Mouse (Mus musculus): Measurements from ENCODE around the gene Hist1h2bf.
A peak's percentile ranks its signal among the peaks of the same experiment; 100 is the strongest.
"Not testable (repeated sequence)": the region's sequence is repeated elsewhere in the genome, so short reads cannot be mapped to it uniquely, and the experiment has no call there.

Hist1h2bf gene

DNA sequence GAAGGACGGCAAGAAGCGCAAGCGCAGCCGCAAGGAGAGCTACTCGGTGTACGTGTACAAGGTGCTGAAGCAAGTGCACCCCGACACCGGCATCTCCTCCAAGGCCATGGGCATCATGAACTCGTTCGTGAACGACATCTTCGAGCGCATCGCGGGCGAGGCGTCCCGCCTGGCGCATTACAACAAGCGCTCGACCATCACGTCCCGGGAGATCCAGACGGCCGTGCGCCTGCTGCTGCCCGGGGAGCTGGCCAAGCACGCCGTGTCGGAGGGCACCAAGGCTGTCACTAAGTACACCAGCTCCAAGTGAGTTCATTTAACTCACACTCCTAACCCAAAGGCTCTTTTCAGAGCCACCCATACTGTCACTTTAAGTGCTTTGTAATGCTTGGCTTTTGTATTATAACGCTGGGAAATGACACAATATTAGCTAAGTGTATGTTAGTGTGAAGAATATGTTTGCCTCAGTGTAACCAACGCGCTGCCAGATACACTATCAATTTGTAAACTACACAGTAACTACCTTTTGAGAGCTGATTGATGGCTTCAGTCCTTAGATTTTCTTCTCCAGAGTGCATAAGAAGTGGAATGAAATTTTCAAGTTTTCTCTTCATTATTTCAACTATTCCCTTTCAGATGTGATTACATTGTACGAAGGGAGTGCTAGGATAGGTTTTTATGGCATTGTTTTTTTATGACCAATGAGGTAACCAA lies 2.3 kb downstream of the Hist1h2bf start:
- ATAC-seq (ENCODE audit: low TSS enrichment): not testable (repeated sequence)

- ATAC-seq (ENCODE audit: low TSS enrichment): peak; percentile 96
Observed at GRCm38 (mm10) chr13:23571022-23571503, 2.9 kb downstream of the Hist1h2bf start, which contains the start of the genes Hist1h2ae and Hist1h2bg. Hist1h2ae (minus strand) TSS chr13:23571220. Hist1h2bg (plus strand) TSS chr13:23571396.

GRCm38 (mm10) chr13:23570261-23571021 lies 3.6 kb downstream of the Hist1h2bf start:
- ATAC-seq (ENCODE audit: low TSS enrichment): not testable (repeated sequence)

DNA sequence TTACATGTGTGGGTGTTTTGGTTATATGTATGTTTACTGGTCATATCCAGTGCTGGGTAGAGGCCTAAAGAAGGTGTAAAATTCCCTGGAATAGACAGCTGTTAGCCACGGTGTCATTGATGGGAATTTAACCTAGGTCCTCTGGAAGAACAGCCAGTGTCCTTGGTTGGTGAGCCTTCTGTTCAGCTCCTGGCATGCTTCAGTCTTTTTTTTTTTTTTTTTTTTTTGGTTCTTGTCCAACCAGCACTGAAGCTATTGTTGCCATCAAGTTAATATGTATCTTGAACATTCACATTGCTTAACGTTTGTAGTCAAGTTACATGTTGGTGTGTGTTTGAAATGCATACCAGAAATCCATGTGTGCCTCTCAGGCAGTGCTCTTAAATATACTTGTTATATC lies 9.5 kb downstream of the Hist1h2bf start:
- ATAC-seq (ENCODE audit: low TSS enrichment): no peak

DNA sequence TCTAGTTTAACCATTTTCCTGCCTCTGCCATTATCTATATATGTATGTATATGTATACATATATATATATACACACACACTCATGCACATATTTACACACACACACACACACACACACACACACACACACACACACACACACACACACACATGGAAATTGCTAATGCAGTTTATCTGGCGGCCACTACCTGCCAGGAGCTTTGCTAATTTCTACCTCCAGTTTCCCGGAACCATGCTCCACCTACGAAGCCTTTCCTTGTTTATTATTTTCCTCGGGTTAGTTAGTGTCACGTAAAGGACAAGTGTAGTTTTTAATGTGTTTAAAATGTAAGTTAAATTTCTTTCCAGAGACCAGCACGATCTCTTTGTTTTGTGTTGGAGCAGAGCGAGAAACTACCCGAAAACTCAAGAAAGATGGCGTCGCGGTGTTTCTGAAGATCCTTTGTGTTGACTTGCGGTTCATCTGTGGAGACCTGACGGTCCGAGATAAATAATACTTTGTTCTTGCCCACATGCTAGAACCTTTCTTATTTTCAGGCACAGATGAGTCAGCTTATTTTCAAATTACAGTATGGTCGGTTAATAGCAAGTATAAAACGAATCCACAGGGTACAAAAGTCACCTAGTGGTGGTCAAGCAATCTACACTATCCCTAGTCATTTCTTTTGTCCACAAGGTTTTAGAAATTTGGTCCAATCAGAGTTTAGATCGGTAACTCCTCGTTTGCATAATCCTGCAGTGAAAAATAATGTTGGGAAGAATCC lies 11.1 kb downstream of the Hist1h2bf start:
- peak; percentile 78 for ATAC-seq (ENCODE audit: low TSS enrichment)

DNA sequence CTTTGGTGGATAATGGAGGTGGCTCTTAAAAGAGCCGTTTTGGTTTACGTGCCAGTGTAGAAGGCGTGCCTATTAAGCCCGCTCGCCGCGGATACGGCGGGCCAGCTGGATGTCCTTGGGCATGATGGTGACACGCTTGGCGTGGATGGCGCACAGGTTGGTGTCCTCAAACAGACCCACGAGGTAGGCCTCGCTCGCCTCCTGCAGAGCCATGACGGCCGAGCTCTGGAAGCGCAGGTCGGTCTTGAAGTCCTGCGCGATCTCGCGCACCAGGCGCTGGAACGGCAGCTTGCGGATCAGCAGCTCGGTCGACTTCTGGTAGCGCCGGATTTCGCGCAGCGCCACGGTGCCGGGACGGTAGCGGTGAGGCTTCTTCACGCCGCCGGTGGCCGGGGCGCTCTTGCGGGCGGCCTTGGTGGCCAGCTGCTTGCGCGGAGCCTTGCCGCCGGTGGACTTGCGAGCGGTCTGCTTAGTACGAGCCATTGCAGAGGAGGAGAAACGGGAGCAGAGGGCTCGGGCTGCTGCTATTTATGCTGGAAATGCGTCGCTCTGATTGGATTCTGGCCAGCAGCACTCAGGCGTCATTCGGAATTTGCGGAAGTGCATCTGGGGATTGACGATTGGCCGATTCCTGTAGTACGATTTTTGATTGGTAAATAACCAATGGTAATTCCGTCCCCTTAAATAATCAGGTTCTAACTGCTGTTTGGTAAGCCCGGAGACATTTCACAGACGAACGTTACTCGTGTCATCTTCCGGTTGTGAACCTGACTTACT lies 11.9 kb downstream of the Hist1h2bf start, which contains the start of gene Hist1h3e:
Hist1h3e (minus strand) TSS at position 487 of the 777 bp plus-strand sequence.
- peak; percentile 92 for ATAC-seq (ENCODE audit: low TSS enrichment)

DNA sequence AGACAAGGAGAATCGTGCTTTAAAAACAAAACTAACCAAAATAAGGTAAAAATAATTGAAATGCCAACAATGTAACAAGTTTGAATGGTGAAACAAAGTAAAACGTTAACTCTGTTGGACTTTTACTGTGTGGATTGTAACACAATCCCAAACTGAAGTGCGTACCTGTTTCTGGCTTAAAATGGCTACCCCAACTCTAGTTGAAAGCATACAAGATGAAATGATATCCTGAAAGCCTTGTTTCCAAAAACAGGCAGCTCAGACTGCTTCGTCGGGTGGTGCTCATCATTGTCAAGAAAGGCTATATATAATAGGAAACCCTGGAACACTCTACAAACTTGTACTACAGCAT lies 12.5 kb downstream of the Hist1h2bf start:
- not testable (repeated sequence) for ATAC-seq (ENCODE audit: low TSS enrichment)

DNA sequence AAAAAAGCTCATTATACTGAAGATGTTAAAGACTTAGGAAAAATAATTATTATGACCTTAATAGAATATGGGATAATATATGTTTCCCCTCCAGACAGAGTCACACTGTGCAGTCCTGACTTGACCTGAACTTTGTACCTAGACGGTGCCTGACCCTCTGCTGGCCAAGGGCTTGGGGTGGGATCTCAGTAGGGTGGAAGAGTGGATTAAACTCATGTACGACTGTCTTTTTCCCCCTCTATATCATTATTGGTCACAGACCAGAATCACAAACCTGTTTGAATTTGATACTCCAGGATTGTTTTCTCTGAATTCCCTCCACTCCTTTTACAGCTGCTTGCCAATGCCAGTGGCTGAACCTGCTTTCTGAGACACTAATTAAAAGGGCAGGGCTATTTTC lies 13.3 kb downstream of the Hist1h2bf start:
- not testable (repeated sequence) for ATAC-seq (ENCODE audit: low TSS enrichment)

GRCm38 (mm10) chr13:23556906-23557305 lies 17.1 kb downstream of the Hist1h2bf start:
- no peak for ATAC-seq (ENCODE audit: low TSS enrichment)

DNA sequence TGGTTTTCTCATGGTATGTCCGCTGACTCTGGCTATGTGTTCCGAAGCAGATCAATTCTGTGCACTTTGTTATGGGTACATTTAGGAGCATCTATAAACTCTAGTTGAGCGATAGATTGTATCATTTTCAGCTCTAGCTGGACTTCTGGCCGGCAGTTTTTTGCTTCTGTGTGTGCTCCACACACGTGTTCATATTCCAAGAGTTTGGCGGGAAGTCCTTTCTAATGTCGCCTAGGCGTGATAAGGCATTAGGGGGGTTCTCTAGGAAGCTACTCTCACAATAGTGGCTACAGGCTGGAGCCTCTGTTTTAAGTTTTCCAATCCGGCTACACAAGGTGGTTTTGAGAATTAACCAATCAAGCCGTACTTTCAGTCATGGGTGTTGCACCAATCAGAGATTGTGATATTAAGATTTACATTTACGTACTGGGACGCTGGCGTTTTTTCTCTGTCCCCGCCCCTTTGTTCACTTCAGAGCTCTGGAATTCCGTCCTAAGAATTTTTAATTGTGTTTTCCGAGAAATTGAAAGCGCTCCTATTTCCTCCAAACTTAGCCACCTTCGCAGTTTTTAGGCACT lies 18.1 kb downstream of the Hist1h2bf start:
- ATAC-seq (ENCODE audit: low TSS enrichment): peak; percentile 86

DNA sequence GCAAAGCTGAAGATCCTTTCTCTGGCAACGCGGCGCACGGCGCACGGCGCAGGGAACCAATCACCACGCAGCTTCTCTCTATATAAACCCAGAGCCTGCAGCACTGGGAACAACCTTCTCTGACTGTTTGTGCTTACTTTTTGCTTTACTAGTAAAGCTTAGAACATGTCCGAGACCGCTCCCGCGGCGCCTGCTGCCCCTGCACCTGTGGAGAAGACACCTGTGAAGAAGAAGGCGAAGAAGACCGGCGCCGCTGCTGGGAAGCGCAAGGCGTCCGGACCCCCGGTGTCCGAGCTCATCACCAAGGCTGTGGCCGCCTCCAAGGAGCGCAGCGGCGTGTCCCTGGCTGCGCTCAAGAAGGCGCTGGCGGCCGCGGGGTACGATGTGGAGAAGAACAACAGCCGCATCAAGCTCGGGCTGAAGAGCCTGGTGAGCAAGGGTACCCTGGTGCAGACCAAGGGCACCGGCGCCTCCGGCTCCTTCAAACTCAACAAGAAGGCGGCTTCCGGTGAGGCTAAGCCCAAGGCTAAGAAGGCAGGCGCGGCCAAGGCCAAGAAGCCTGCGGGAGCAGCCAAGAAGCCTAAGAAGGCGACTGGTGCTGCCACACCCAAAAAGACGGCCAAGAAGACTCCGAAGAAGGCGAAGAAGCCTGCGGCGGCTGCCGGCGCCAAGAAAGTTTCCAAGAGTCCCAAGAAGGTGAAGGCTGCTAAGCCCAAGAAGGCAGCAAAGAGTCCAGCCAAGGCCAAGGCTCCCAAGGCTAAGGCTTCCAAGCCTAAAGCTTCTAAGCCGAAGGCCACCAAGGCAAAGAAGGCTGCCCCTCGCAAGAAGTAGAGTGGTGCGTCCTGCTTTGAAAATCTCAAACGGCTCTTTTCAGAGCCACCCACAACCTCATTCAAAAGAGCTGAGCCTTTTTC lies 18.8 kb downstream of the Hist1h2bf start:
- peak; percentile 71 for ATAC-seq (ENCODE audit: low TSS enrichment)

- no peak for ATAC-seq (ENCODE audit: low TSS enrichment)
Observed at GRCm38 (mm10) chr13:23554393-23554792, 19.6 kb downstream of the Hist1h2bf start.

GRCm38 (mm10) chr13:23552962-23553361 lies 21.0 kb downstream of the Hist1h2bf start, which contains the start of gene Hist1h1d:
Hist1h1d (plus strand) TSS chr13:23553262.
- no peak for ATAC-seq (ENCODE audit: low TSS enrichment)

- ATAC-seq (ENCODE audit: low TSS enrichment): no peak
Observed at GRCm38 (mm10) chr13:23551931-23552914, 21.8 kb downstream of the Hist1h2bf start.

DNA sequence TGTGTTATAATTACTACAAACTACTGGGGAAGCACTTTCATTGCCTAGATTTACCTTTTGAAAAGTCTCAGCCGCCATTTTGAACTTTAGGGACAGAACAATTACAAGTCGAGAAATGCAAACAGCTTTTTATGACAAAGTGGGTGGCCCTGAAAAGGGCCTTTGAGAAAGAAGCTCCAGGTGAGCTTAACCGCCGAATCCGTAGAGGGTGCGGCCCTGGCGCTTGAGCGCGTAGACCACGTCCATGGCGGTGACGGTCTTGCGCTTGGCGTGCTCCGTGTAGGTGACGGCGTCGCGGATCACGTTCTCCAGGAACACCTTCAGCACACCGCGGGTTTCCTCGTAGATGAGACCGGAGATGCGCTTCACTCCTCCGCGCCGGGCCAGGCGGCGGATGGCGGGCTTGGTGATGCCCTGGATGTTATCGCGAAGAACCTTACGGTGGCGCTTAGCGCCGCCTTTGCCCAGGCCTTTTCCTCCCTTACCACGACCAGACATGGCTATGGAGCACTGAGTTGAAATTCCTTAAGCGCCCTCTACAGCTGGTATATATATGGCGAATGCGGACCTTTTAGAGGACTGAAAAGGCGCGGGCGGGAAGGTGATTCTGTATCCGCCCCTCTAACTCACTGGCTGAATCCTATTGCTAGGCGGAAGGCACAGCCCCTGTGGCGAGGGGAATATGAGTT lies 22.7 kb downstream of the Hist1h2bf start, which contains the start of gene Hist1h4f:
Hist1h4f (minus strand) TSS at position 503 of the 689 bp plus-strand sequence.
- peak; percentile 88 for ATAC-seq (ENCODE audit: low TSS enrichment)

DNA sequence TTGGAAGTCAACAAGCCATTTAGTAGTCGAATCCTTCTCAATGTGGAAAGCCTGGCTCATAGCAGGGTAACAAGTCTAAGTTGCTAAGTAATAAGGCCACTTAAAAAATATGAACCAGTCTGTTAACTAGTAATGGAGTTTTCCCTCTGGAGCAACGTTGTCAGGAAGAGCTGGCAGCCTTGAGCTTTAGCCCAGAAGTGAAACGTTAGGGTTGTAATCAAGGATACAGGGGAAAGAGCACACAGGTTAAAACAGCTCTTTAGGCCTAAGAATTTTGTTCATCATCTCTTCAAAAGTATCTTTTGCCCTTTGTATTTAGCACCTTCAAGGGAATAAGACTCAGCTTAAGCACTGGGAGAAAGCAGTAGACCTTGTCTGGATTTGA lies 23.2 kb downstream of the Hist1h2bf start:
- no peak for ATAC-seq (ENCODE audit: low TSS enrichment)

- ATAC-seq (ENCODE audit: low TSS enrichment): no peak
Observed at GRCm38 (mm10) chr13:23546694-23547093, 27.3 kb downstream of the Hist1h2bf start.

DNA sequence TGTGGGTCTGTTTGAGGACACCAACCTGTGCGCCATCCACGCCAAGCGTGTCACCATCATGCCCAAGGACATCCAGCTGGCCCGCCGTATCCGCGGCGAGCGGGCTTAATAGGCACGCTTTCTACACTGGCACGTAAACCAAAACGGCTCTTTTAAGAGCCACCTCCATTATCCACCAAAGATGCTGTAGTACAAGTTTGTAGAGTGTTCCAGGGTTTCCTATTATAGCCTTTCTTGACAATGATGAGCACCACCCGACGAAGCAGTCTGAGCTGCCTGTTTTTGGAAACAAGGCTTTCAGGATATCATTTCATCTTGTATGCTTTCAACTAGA lies 29.2 kb downstream of the Hist1h2bf start:
- ATAC-seq (ENCODE audit: low TSS enrichment): peak; percentile 53
